Mouse (Mus musculus) left cerebral cortex, postnatal 10 days (tissue): ENCODE measurements around the gene Skap1. TPM values are rescaled to one million over a fixed set of nuclear protein-coding genes. Genes with fewer than 3 reads are reported as not detected.
A peak's percentile ranks its signal among the peaks of the same experiment; 100 is the strongest.

Source experiments
- DNase-seq, 2 experiments: peaks; one replicate each; pipeline ENCODE4 v3.0.0; 2021 to 2022; ENCODE audit warnings: low spot score in 2 of 2, mixed read lengths in 1 of 2; ENCODE audit errors: extremely low spot score in 1 of 2
- intact Hi-C: fragments of 180-260 bp; cut with DNase I; formaldehyde crosslinking; loops from one replicate; pipeline ENCODE4 v1.15.1; 2025
- total RNA-seq, 2 experiments: library from RNA; stranded (reverse); gene quantifications; 2 replicates each; pipeline ENCODE4 v1.2.3; 2021

Skap1 gene
- total RNA-seq, 2 experiments from 2014 or later: 1.3 to 1.6 TPM

DNA sequence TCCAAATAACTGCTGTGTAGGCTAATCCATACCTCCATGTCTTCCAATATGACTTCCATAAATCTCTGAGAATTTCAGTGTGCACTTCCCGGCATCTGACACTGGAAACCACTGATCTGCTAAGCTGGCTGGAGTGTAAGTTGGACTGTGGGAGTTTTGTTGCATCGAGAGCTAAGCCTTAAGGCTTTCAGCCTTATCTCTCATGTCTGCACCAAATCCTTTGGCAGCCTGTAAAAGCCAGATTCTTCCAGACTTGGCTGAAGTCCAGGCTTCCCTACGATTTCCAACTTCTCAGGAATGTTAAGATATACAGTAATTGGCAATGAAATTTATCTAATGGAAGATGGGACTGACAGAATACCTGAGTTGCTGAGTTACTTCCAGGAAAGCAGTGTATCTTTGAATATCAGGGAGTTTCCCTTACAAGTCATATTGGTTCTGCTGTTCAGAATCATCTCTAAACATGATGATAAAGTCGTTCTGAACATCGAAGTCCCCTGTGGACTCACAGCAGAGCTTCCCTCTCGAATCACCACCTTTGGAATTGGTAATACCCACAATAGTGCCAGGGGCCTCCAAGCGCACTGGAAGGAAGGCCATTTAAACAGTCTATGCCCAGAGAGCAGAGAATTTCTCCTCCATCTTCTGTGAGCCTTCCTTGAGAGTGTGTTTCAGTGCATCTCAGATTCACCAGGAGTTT lies 140.5 kb downstream of the Skap1 start:
- no peak for DNase-seq
- intact Hi-C loops: no loop called here

DNA sequence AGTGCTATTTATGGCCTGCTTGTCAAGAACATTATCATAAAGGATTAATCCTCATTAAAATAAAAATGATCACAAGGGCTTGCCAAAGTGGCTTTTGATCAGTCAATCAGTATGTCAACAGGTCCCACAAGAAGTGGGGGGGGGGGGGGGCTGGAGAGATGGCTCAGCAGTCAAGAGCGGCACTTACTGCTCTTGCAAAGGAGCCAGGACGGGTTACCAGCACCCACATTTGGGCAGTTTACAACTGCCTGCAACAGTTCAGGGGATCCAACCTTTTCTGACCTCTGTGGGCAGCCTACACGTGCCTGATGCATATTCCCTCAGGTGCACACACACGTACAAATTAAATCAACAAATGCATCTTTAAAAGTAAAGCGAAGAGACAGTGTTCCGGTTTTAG lies 141.1 kb downstream of the Skap1 start:
- DNase-seq: no peak
- intact Hi-C loops: no loop called here

DNA sequence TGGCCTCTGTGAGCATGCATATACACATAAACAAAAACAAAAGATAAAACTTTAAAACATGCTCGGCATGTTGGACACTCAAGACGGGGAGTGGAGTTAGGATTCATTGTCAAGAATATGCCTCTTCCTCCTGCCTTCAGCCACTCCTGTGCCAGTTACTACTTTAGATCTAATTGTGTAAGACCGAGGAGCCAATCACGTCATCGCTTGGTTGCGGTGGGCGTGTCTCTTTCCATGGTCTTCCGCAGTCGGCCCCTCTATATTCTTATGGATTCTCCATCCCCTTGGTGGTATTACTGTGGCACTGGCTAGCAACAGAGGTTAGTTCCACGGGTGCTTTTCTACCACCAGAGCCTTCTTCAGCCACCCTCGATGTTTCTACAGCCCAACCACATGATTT lies 148.2 kb downstream of the Skap1 start:
- intact Hi-C loops: no loop called here

DNA sequence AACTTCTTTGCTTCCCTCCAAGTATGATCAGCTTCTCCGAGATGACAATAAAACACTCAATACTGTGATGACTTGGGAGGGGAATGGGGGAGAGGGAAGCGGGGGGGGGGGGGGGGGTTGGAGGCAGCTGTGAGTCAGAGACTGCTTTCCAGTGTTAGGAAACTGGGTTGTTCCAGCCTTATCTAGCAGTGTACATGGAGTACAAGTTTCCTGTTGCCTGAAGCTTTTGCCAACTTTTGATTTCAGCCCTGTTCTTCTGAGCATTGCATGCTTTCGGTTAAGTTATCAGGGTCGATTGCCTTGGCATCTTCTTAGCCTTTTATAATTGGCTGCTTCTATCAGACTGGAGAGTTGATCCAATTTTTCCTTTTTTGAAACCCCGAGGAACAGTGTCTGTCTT lies 152.4 kb downstream of the Skap1 start:
- no peak for DNase-seq
- intact Hi-C loops: no loop called here

More for the DNA sequence above, 148.2 kb downstream of the Skap1 start:
- no peak for DNase-seq

DNA sequence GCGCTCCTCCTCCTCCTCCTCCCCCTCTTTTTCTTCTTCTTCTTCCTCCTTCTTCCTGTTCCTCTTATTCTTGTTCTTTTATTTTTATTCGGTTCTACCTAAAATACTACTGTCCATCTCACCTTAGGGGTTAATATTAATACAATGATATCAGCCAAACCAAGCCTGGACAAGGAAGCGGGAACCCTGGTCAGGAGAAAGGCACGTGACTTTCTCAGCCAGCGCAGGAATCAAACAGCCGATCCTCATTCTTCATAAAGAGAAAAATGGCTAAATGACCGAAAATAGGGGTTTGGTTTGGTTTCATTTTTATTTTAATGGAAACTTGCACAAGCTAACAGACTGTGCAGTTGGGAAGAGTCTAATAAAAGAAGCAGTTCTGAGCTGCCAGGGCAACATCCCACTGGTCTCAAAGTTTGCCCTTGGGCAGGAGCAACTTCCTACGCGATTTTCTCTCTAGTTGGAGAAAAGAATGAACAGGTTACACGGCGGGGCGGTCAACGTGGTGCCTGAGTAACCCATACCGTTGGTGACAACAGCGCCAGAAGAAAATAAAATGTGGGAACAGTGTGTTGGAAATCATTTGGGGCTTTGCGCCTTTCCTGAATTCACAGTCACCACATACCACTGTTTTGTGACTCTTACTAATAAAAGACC lies 154.5 kb downstream of the Skap1 start:
- intact Hi-C loops: no loop called here
- DNase-seq: no peak

DNA sequence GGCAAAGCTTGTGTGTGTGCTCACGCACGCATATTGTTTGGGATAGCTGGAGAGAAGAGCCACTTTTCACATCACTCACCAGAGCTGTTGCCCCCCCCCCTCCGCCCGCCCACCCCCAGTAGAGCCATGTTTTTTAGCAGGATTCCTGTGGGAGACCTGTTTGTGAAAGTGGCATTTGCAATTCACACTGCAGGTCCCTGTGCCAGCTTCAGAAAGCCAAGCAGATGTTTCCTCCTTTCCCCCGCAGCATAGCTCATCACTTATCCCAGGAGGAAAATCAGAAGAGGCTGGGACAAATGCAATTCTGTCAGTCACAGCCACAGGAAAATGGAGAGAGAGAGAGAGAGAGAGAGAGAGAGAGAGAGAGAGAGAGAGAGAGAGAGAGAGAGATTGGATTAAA lies 155.2 kb downstream of the Skap1 start:
- no peak for DNase-seq

DNA sequence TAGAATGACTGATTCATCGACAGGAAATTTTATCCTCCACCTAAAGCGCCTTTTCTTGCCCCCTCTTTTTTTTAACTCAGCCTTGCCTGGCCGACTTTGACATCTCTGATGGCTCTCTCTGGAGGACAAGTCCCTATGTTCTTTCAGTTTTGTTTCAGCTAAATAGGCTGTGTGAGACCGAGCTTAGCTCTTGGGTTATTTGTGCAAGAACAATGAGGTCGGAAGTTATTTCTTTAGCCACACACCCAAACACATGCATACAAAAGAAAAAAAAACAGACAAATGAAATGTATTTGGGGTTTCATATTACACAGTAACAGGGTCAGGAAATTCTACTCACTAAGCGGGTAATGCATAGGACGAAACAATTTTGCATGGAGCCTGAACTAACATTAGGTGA lies 155.6 kb downstream of the Skap1 start:
- DNase-seq: no peak
- intact Hi-C loops: loop anchor here (5.0 kb wide), 1 partner anchor 343 kb away; no protein-coding TSS in a partner anchor

More for the DNA sequence above, 155.2 kb downstream of the Skap1 start:
- intact Hi-C loops: no loop called here

DNA sequence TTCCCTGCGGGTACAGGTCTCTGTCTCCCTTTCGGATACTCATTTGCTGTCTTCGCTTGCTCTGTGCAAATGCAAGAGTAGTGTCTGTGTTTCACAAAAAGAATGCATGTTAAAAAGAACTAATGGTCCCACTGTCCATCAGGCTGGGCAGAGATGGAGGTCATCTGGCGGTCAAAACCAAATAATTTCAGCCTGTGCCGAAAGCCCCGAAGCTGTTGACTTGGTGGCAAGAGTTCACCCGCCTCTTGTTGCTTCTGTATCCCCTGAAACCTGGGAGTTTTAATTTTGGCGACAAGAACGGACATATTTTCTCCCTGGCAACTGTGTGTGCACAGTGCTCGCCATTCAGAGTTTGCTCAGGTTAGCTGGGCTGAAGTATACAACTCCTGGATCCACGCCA lies 156.3 kb downstream of the Skap1 start:
- intact Hi-C loops: loop anchor here (5.0 kb wide), 1 partner anchor 343 kb away; no protein-coding TSS in a partner anchor
- no peak for DNase-seq

DNA sequence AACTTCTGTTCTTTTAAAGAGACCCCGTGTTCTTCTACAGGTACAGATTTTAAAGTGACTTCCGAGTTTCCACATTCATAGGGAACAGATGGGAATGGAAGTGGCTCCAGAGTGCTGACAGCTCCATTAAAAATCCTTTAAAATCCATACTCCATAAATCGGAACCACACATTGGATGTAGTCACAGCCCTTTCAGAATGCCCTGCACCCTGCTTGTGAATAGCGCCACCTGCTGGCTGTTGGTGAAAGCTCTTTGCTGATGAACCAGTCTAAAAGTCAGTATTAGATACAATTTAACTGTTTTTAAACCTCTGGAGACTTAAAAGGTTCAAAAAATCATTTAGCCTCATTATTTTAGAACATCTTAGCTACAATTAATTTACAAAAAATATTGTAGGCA lies 156.8 kb downstream of the Skap1 start:
- intact Hi-C loops: loop anchor here (5.0 kb wide), 1 partner anchor 344 kb away; no protein-coding TSS in a partner anchor
- peak; percentile 32 to 78 for DNase-seq

DNA sequence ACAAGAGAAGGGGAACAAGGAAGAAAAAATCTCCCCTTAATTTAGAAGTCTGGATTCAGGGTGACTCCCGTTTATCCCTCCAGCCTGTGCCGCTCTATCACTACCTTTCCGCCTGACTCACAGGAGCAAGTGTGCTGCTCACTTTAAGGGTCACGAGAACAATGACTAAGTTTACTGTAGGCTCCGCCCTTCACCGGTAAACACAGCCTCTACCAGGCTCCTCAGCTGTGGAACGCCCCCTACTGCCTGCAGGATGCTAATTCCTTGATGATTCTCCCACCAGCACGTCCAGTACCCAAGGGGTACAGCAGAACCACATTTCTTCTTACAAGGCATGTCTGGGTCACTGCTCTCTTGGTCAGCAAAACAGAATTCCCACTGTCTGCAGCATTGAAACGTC lies 158.4 kb downstream of the Skap1 start:
- intact Hi-C loops: loop anchor here (5.0 kb wide), 1 partner anchor 345 kb away; no protein-coding TSS in a partner anchor
- peak in 1 of 2 experiments; percentile 43 for DNase-seq

DNA sequence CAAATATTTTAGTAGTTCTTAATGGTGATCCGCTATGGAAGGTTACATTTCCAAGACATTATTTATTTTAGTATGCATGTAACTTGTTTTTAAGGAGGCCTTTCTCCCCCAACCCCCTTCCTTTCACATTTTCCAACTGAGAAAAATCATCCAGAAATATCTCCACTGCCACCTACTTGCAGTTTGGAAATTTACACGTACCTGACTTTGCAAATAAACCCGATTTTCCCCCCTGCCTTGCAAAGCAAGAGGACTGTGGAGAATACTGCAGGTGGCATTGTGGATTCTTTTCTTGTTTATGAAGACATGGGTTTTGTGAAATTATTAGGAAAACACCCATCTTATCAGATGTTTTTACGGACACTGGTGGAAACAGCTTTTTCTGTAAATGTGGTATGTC lies 160.0 kb downstream of the Skap1 start:
- no peak for DNase-seq
- intact Hi-C loops: loop anchor here (5.0 kb wide), 1 partner anchor 347 kb away; no protein-coding TSS in a partner anchor

DNA sequence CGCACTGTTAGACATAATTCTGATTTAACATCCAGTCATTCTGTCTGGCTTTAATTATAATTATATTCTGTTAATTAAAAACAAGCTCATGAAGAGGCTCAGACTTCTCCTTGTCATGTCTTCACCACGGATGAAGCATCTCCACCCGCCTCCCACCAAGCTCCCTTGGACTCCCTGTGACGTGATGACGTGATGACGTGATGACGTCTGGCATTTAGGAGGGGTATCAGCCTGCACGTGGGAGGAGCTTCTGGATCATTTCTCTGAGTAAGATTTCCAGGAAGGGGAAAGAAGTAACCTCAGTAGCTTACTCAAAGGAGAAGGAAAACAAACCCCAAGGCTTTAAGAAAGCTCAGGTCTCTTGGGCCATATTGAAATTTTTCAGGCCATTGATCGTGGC lies 165.4 kb downstream of the Skap1 start:
- intact Hi-C loops: no loop called here
- DNase-seq: peak in 1 of 2 experiments; percentile 31

DNA sequence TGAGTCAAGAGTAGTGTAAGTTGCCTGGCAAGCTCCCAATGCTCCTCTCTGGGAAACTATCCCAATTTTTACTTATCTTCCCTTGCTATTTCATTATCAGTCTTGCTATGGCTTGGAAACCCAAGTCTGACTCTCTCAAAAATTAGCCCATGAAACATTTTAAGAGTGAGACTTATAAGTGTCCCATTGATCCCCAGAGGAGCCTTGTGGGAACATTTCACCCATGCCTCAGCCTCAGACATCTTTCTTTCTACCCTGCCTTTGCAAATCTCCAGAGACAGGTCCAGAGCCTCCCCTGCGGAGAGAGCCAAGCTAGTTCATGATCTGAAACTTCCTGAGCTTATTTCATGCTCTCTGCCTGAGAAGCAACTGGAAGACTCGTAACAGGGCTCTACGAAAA lies 167.1 kb downstream of the Skap1 start:
- intact Hi-C loops: no loop called here
- no peak for DNase-seq

DNA sequence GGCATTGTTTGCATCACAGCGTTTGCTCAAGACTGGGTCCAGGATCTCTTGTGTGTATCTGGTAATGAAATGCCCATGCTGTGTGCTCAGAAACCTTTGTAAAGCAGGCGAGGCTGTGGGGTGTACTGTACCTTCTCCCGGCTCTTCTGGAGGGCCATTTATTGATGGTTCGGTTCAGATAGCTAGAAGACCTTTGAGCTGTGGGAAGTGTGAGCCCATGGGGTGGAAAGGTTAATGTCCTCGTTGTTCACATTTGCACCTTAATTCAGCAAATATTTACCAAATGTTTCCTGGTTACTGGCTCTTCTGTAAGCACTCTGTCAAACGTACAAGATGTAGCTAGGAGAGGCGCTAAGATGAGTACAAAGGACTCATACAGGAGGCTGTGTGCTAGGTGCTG lies 173.5 kb downstream of the Skap1 start:
- intact Hi-C loops: no loop called here

DNA sequence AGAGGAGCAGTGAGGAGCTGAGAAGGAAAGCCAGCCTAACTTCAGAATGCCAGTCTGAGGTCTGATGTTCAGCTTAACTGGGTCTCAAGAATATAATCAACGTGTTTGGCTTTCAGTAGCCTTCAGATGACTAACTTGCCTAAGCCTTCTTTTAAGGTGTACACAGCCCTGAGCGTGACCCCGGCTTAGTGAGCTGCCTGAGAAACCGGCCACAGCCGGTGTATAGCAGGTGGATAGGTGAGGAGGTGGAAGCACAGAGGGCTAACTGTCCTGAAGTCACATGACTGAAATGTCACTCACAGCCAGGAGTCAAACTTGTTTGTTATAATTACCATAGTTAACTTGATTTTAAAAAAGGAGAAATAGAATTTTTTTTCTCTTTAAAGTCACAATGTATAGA lies 175.4 kb downstream of the Skap1 start:
- DNase-seq: no peak
- intact Hi-C loops: no loop called here

More for the DNA sequence above, 173.5 kb downstream of the Skap1 start:
- DNase-seq: no peak

DNA sequence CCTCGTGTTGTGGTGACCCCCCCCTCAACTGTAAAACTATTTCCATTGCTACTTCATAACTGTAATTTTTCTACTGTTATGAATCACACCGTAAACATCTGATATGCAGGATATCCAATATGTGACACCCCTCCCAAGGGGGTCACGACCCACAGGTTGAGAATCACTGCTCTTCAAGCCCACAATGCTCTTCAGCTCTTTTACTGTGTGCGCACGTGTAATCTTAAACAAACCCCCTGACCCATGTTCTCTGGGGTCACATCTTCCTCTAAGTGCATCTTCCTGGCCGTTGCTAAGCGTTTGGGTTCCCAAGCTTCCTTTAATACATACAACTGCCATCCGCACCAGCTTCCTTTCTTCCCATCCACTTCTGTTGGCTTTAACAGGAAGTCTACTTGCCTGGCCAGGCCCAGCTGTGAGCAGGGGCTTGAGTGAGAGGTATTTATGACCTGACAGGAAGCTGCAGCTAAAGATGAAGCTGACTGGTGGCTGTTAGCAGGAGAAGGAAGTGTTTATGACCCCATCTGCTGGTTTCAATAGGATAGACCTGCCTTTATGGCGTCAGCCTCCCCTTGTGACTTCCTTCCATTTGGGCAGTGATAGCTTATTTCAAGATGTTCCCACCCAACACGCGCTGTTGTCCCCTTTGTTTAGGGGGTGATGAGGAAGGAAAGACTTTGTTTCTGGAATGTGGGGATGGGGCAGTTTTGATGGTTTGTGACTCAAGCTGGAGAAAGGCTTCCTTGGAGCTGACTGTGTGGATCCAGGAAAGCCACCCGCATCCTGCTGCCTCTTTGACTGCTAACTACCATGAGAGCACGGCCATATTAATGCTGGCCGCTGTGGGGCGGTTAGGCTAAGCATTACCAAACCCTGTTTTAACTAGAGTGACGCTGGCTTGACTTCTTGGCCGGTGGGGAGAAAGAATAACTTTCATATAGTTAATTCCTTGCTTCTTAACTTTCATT lies 178.1 kb downstream of the Skap1 start:
- intact Hi-C loops: no loop called here

DNA sequence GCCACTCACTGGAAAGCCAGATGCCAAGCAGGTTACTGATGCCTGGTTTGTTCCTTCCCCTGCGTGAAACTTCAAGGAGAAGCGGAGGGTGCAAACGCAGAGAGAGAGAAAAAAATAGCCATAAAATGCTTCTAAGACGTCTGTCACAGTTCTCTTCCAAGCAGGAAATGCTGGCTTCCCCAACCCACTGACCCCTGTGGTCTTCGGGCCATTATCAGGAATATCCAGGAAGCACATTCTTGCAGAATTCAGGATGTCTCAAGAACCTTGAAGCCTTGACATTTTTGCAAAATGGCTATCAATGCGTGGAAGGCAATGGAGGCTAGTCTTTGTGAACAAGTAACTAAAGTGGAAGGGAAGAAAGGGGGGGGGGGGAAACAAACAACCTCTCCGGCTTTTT lies 180.6 kb downstream of the Skap1 start:
- intact Hi-C loops: no loop called here
- DNase-seq: no peak

More for the DNA sequence above, 178.1 kb downstream of the Skap1 start:
- no peak for DNase-seq

DNA sequence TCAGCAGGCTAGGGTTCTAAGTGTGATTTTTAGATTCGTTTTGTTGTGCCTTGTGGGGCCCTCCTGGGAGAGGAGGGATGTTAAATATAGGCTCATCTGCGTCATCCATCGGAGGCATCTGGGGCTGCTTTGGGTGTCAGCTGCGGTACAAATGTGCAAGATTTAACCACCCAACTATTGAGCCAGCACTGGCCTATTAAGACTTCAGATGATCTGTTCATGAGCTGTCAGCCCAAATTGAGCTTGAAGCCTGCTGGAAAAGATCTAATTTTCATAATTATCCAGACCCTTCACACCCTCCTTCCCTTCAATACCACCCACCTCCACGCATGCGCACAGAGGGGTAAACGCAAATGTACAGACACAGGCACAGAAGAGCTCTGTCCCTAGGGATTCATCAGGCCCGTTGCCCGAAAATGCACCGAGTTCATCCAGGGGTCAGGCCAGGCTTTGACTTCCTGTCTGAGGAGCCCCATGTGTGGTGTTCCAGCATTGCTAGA lies 181.2 kb downstream of the Skap1 start:
- DNase-seq: peak; percentile 22 to 55
- intact Hi-C loops: no loop called here

DNA sequence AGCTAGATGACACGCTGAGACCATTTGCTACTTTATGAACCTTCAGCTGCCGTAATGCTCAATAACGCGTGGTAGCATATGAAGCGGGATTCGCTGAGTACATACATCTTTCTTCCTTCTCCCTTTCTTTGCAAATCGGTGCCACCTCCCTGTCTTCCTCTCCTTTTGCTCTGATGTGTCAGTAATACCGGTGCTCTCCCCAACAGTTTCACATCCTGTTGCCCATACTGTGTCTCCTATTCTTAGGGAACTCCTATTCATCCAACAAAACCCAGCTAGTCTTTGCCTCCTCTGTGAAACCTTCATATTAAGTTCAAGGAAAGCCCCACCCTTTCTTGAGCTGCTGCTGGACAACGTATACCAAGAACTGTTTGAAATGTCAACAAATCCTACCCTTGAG lies 187.5 kb downstream of the Skap1 start:
- intact Hi-C loops: no loop called here
- DNase-seq: no peak
